8 mouse cellular contexts compared by ENCODE assay signal in the genomic region with DNA sequence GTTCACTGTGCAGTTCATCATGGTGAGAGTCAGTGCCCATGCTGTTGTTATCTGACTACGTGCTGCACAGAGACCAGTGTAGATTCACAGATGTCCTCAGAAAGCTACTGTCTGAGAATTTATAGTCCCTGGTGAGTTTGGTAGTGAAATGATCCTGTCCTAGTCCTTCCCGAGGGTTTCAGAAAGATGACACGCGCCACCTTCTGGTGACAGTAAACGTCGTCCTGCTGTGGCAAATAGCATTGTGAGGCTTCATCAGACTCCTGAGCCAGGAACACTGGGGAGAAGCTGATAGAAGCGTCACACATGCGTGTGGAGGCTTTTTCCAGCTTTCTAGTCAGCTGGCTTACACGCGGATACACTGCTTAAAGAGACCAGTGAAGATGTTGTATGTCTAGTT.
DNase-seq lines count a peak whose midpoint lies in the region; ATAC-seq lines count a peak whose summit lies in the region.

No protein-coding gene starts in this region.

- peak; percentile 97 for DNase-seq in heart, adult 11 months
- peak; percentile 80 to 87 for DNase-seq in cerebellum, postnatal 36 days
- DNase-seq in gastrocnemius, adult 8-10 months (ENCODE audit: low spot score in 2 of 2): peak; percentile 36 to 49
- peak; percentile 52 for DNase-seq in hindlimb bud, embryonic 11.5 days (ENCODE audit: extremely low spot score, low read depth, low spot score)
- DNase-seq in layer of hippocampus, postnatal 36 days: peak; percentile 72 to 78
- DNase-seq in mesoderm, embryonic 11.5 days (ENCODE audit: low read depth, low spot score): peak; percentile 82
- DNase-seq in skeletal muscle tissue, adult 2 months (ENCODE audit: low read depth, low spot score): peak; percentile 30

- peaks cover 28% of the 10 kb centered on the region for H3K36me3 ChIP-seq in heart, embryonic 11.5 days (ENCODE audit: control insufficient read depth, insufficient read depth, low read length)

- no peaks in the 10 kb centered on the region for H3K9me3 ChIP-seq in heart, embryonic 11.5 days (replicated peaks; ENCODE audit: control insufficient read depth, low read length)

- H3K27ac ChIP-seq in heart, embryonic 11.5 days (ENCODE audit: low read depth, low read length): no peak overlapping the region

- H3K4me3 ChIP-seq in heart, embryonic 11.5 days (ENCODE audit: low read depth, low read length): no peak overlapping the region

- no peaks in the 10 kb centered on the region for H3K27me3 ChIP-seq in heart, embryonic 11.5 days (ENCODE audit: control insufficient read depth, insufficient read depth, low read length)

- WGBS in heart, embryonic 11.5 days (ENCODE audit: insufficient replicate concordance): 28% methylated on average over 10 of the region's 10 CpGs

- H3K9ac ChIP-seq in heart, embryonic 11.5 days (ENCODE audit: low read depth, low read length): no peak overlapping the region

- peaks cover 13% of the 10 kb centered on the region for H3K4me1 ChIP-seq in heart, embryonic 11.5 days (ENCODE audit: control insufficient read depth, insufficient read depth, low read length)

- no peak overlapping the region for H3K4me2 ChIP-seq in heart, embryonic 11.5 days

- no peak for ATAC-seq in heart, embryonic 11.5 days (replicated peaks; ENCODE audit: insufficient number of reproducible peaks, low FRiP score, low TSS enrichment)

Comparison
In these comparisons a context has a peak if more than half of its experiments do, and no peak if none do; other contexts are left out.
1. DNase-seq: peak in every context shown above with its lines; median percentile 97 in heart, adult 11 months; 84 in cerebellum, postnatal 36 days; 82 in mesoderm, embryonic 11.5 days; 75 in layer of hippocampus, postnatal 36 days; 52 in hindlimb bud, embryonic 11.5 days; 42 in gastrocnemius, adult 8-10 months; 30 in skeletal muscle tissue, adult 2 months.